Mouse (Mus musculus) heart, postnatal 14 days (tissue): ENCODE results near the gene Atoh8. TPM values are rescaled to one million over a fixed set of nuclear protein-coding genes. Genes with fewer than 3 reads are reported as not detected.

ENCODE experiments used
- DNase-seq, 2 experiments: peaks; one replicate each; pipeline ENCODE4 v3.0.0; 2021 to 2022
- intact Hi-C: fragments of 180-260 bp; cut with DNase I; formaldehyde crosslinking; loops from one replicate; pipeline ENCODE4 v1.15.1; 2025
- total RNA-seq, 2 experiments: library from RNA; stranded (reverse); gene quantifications; 2 replicates each; pipeline ENCODE4 v1.2.3; 2021

Gene Atoh8
- total RNA-seq, 2 experiments from 2014 or later, result 10.1 to 11.3 TPM

DNA sequence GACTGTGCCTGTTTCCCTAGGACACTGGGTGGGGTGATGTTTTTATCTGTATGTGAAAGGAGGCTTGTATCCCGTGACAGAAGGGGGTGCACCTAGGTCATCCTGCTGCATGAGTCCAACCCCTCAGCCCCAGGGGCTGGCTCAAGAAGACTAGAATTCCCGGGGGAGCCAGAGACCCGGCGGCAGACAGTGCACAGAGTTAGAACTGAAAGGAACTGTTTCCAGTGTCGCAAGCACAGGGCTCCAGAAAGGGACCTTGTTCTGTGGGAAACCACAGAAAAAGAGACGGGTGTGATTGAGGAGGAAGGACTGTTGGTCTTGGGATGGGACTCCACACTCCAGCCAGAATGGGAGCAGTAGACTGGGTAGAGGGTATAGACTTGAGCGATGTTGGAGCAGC is 30.5 kb downstream of the Atoh8 start:
- no peak for DNase-seq
- intact Hi-C loops, result no loop called here

DNA sequence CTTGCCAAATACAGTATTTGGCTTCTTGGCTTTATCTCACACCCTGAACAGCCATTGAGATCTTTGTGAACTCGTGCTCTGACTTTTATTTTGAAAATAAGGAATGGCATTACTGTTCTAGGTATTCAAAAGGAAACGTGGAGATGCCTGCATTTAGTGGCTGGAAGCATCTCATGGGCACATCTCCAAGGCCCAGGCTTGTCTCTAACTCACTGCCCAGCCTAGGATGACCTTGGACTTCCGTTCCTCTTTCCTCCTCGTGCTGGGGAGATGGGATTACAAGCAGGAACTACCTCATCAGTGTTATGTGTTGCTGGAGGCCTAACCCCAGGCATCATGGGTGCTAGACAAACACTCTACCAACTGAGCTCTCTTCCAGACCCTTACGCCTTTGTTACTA is 32.1 kb downstream of the Atoh8 start:
- intact Hi-C loops, result no loop called here
- no peak for DNase-seq

DNA sequence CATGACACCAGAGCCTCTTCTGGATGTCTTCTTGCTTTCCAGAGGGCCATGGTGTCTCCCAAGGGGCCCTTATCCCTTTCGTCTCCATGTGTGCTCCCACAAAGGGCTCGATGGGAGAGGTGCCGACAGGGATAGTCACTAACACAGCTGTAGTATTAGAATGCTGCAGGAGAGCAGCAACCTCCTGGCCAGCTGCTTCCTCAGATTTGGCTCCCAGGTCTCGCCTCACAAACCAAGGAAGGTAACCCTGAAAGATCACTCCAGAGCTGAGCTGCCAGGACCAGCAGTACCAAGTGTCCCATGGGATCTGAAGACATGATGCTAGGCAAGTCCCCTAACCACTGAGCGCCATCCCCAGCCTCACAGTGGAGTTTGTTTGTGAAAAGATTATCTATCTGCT is 32.6 kb downstream of the Atoh8 start:
- DNase-seq, result no peak
- intact Hi-C loops, result no loop called here

DNA sequence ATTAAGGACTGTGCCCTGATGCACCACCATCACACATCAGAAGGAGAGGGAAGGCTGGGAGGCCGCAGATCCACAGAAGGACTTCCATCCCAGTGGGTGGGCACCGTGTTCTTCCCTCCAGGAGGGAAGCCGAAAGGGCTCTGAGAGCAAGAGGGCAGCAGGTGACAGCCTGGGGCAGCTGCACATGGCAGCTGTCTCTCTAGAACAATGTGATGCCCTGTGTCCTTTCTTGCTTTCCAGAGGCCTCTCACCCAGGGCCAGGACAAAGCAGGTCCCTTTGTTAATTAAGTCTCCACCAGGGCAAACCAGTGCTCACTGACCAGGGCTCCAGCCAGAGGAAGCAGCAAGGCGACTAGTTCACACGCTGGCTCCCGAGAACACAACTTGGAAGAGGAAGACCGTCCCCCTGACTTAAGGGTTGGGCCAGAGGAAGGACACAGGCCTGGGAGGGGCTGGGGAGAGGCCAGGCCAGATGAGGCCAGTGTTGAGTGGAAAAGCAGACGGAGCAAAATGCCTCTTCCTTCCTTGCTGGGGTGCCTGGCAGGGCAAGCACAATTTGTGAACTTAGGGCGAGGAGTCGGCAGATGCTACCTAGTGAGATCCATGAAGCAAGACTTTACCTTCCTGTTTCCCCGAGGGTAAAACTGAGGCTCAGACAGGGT is 34.7 kb downstream of the Atoh8 start:
- intact Hi-C loops, result no loop called here
- DNase-seq, result peak; percentile 59 to 60

DNA sequence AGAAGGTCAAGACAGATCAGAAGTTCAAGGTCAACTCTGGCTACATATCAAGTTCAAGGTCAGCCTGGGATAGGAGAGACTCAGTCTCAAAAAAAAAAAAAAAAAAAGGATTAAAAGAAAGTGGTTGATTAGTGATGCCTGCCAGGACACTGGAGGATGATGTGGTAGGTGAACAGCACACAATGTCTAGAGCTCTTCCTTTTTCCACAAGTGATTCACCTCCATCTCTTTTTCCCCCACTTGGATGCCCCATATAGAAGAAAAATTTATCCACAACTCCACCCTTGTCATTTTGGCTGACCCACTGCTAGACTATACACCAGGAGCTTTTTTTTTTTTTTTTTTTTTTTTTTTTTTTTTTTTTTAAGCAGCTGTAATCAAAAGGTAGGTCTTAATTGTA is 37.9 kb downstream of the Atoh8 start:
- no peak for DNase-seq
- intact Hi-C loops, result no loop called here

DNA sequence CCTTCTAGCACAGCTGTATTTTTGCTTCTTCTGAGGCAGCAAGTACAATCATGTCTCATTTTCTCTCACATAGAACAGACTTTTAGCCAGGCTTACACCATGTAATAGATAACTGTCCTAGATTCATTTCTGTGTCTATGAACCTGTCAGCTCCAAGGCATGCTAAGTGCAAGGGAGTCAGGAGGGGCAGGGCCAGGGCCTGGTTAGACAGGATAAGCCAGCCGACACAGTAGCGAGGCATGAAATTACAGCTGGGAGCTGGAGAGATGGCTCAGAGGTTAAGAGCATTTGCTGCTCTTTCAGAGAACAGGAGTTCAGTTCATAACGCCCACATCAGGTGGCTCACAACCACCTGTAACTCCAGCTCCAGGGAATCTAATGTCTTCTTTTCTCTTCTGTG is 38.7 kb downstream of the Atoh8 start:
- DNase-seq, result no peak
- intact Hi-C loops, result no loop called here

DNA sequence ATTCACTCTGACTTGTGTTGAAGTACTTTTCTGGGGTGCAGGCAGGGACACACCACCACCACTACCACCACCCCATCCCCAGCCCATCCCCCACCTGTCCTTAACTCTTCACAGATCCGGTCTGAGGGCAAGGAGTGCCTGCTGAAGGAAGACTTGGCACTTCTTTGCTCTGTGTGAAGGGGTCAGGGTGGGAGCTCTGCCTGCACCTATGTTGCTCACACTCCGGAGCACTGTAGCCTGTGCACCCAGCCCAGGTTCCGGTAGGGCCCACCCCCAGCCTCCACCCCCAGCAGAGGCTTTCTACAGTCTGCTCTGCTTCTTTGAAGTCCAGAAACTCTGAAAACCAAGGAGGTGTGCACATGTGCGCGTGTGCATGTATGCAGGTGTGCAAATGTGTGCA is 44.8 kb downstream of the Atoh8 start:
- DNase-seq, result no peak
- intact Hi-C loops, result no loop called here

DNA sequence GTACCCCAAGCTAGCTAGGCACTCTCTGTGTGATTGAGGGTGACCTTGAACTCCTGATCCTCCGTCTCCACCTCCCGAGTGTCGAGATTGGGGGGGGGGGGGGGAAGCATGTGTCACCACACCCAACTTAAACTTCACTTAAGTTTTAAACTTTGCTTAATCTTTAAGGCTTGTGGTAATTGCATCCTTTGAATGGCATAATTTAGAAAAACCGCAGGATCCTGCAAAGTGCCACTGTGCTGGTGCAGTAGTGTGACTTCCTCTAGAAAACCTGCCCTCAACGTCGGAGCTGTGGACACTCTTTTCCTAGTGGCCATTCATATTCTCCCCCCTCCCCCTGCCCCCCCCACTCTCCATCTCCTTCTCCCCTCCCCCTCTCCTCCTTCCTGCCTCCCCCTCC is 45.3 kb downstream of the Atoh8 start:
- no peak for DNase-seq
- intact Hi-C loops, result no loop called here

DNA sequence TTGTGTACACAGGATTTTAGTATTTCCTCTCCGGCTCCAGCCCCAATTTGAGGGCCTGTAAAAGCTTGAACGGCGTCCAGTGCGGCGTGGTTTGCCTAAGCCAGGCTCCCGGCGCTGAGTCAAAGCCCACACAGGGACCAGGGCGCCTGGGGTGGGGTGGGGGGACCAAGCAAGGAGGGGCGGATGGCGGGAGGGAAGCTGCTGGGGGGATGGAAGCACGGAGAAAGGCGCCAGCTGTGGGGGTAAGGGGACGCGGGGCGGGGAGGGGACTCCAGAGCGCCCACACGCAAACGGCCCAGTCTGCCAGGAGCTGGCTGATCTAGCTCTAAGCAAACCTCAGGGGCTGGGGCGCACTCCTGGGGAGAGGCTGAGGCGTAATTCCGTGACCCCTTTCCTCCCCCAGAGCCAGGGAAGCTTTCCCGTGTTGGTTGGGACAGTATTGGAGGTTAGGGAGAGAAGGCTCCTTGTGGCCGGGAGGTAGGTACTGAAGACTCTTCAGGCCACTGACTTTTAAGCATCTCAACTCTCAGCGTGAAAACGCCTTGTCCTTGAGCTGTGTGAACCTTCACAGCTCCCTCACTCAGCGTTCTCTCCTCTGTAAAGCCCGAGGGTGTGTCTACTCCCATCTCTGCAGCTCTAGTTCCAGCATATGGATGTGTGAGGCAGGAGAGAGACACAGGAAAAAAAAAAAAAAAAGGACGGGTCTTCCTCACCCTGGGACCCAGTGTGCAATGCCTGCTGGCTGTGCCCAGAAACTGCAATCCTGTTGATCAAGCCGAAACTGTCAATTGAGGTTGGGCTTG is 46.1 kb downstream of the Atoh8 start:
- intact Hi-C loops, result loop anchor here (2.0 to 5.0 kb wide), 3 partner anchors 28 to 218 kb away; no protein-coding TSS in a partner anchor
- peak; percentile 64 to 65 for DNase-seq

DNA sequence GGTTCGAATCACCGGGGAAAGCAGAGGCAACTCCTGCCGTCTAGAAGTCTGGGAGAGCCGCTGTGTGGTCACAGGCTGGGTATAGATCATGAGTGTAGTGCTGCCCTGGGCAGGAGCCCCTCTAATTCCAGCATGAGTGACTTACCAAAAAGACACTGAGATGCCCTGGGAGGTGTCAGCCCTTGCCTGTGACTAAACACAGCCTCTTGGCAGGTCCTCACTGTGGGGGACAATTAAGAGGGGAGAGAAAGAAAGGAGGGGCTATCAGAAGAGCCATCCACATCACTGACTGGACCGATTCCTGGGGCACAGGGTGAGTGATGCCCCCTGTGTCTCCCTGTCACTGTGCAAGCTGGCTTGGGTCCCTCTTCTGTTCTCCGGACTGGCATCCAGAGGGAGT is 48.6 kb downstream of the Atoh8 start:
- intact Hi-C loops, result loop anchor here (1.0 to 5.0 kb wide), 4 partner anchors 50 to 220 kb away; no protein-coding TSS in a partner anchor
- DNase-seq, result no peak

DNA sequence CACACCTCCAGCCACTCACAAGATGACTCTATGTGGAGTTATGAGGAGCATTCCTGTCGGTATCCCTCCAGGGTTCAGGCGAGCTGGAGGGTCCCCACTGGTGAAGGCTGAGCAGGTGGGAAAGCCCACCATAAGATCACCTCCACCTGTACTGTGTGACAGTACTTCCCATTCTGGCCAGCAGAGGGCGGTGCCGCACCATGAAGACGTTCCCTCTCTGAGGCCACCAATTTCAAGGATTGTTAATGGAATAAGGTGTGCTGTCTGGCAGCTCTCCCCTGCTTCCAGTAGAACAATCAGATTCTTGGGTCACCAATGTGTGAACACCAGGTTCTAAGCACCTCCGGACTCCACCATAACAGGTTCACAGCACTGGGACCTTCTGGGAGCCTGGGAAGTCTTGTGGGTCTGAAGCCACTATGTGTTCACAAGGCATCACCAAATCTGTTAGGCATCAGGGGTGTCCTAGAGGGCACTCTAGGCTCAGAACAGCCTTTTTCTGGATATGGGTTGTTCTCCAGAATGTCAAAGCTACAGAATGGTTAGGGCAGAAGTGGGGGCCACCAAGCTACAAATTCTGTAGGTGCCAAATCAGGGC is 49.4 kb downstream of the Atoh8 start:
- peak; percentile 84 to 90 for DNase-seq
- intact Hi-C loops, result loop anchor here (1.0 to 5.0 kb wide), 4 partner anchors 51 to 221 kb away; no protein-coding TSS in a partner anchor

DNA sequence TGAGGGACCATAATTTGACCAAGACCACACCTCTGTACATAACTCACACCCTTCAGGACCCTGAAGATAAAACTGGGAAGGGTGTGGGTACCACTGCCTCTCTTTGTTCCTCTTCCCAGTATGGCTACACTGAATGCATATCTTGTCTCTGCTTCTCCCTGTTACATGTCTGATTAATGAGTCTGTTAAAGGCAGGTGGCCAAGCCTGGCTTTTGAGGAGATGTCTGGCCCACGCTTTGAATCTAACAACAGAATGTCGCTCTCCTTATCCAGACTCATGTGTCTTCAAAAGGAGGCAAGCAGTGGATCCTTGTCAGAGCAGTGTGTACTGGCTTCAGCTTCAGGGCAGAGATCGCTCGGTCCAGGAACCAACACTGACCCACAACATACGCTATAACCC is 50.8 kb downstream of the Atoh8 start:
- no peak for DNase-seq
- intact Hi-C loops, result no loop called here

DNA sequence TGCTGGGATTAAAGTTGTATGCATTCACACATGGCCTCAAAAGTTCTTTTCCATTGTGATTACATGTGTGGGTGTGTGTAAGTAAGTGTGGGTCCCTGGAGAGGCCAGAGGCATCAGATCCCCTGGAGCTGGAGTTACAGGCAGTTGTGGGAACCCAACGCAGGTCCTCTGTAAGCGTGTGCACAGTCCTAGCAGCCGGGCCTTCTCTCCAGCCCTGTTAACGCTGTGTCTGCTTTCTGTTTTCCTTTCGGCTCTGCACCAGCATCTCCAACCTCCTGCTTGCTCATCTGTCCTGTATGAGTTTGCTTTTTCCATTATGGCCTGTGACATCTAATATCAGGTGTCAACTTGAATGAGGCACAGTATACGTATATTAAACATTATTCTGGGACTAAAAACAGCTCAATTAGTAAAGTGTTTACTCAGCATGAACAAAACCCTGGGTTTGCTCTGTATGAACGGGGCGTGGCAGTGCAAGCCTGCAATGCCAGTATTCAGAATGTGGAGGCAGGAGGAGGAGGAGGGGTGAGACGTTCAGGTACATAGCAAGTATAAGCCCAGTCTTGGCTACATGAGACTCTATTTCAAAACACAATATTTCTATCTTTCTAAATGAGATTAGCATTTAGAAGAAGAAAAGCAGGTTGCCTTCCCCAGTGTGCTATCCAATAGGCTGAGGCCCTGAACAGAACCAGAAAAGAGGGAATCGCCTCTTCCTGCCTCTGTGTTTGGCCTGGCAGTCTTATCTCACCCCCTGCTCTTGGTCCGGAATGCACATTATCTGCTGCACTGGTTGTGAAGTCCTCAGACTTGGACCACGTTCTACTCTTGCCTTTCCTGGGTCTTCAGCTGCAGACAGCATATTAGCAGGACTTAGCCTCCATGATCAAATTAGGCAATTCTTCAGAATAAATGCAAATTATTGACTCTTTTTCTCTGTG is 55.5 kb downstream of the Atoh8 start:
- intact Hi-C loops, result no loop called here
- no peak for DNase-seq

DNA sequence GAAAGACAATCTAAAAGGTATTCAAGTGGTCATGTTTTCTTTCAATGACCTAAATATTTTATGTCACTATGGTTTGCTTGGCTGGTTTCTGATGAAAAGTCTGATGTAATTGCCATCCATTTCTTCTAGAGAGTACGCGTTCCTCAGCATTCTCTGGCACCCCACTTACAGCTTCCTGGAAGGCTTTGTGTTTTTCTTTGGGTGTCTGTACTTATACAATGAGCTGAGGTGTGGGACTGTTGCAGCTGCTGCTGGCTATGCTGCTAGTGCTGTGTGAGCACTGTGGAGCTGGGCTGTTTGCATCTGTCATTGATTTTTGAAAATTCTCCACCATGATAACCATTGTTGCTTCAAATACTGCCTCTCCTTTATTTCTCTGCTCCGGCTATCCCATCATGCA is 56.4 kb downstream of the Atoh8 start:
- intact Hi-C loops, result no loop called here
- no peak for DNase-seq

DNA sequence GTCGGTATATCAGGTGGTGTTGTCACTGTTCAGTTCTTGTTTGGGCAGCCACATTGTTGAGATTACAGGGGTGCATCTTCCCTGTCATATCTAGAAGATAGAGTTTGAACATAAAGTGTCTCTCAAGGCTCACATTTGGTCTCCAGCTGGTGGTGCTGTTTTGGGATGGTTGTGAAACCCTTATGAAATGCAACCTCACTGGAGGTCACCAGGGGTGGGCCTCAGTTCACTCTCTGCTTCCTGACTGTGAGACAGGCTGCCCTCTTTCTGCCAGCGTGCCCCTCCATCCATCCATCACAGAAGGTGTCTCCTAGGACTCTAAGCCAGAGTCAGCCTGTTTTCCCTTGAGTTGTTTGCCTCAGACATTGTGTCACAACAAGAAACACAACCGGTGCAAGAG is 58.0 kb downstream of the Atoh8 start:
- intact Hi-C loops, result no loop called here
- no peak for DNase-seq

DNA sequence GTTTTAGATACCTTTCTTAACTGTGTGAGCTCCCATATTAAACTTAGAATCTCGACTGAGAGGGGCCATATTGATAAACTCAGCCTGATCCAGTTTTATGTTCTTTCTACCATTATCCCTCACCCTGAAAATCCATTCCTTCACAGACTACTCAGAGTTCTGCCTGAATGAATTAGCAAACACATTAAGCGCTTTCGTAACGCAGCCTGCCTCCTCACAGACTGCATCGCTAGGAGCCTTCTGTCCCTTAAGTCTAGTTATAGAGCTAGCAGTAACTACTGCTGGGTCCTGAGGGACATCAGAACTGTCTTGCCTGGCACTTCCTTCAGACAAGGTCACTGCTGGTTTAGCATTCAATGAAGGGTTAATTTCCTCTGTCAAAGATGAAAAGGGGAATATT is 59.4 kb downstream of the Atoh8 start:
- no peak for DNase-seq
- intact Hi-C loops, result no loop called here

DNA sequence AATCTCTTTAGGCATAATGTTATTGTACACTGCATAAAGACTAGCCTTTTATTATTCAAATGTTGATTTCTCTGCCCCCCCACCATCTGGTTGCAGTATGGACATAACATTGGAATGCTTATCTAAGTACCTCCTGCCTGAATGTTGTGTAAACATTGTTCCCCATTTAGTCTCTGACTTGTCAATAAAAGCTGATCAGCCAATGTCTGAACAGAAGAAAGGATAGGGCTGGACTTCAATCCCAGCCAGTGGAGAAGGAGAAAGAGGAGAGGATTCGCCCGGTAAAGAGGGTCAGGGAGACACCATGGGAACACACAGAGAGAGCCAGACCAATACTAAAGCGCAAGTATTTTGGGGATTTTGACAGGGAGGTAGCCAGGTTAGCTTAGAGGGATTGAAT is 60.0 kb downstream of the Atoh8 start:
- intact Hi-C loops, result no loop called here
- no peak for DNase-seq

DNA sequence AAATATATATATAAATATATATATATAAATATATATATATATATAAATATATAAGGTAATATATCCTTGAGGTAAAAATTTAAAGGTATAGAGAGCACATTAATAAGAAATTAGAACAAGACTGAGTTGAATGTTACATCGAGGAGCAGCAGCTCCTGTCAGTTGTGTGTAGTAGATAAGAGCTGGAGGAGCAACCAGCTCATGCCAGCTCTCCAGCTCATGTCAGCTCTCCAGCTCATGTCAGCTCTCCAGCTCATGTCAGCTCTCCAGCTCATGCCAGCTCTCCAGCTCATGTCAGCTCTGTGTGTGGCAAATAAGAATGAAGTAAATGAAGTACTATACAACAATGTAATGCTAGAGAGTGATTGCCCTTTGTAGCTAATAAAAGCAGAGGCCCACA is 62.0 kb downstream of the Atoh8 start:
- intact Hi-C loops, result no loop called here
- DNase-seq, result no peak

DNA sequence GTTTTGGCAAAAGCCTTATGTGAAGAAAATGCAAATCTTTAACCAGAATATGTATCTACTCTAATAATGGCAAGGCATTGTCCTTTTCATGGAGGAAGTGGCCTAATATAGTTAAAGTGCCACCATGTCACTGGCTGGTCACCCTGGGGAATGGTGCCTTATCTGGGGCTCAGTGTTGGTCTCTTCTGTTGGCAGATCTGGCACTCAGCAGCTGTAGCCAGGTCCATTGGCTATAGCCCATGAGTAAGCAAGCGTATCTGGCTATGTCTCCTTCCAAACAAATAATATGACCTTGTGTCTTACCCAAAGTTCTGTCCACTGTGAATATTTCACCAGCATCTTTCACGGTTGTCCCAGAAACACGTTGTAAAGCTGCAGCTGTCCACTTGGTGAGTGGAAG is 64.0 kb downstream of the Atoh8 start:
- intact Hi-C loops, result no loop called here
- no peak for DNase-seq

DNA sequence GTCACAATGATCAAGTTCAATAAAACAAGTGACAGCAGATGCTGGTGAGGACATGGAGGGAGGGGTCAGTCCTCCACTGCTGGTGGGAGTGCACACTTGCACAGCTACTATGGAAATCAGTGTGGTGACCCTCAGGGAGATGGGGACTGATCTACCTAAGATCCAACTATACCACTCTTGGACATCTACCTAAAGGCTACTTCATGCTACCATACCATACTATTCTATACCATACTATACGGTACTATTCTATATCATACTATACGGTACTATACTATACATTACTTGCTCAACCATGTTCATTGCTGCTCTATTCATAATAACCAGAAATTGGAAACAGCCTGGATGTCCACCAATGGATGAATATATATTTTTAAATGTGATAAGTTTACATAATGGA is 69.5 kb downstream of the Atoh8 start:
- intact Hi-C loops, result loop anchor here (1.0 to 5.0 kb wide), 2 partner anchors 239 to 299 kb away; no protein-coding TSS in a partner anchor
- DNase-seq, result no peak
